Mouse (Mus musculus) spleen, adult 2 months (tissue): ENCODE data around the gene Samd13.

Source experiments
- CTCF ChIP-seq: fragments of 200-500 bp; IDR thresholded peaks from 2 replicates; pipeline ENCODE4 v1.5.1; 2011; ENCODE audit warnings: mild to moderate bottlenecking, inconsistent platforms; ENCODE audit not compliant: insufficient read depth, insufficient read length, insufficient replicate concordance; ENCODE audit errors: extremely low read depth
- POLR2A ChIP-seq: fragments of 200-500 bp; IDR thresholded peaks from 2 replicates; pipeline ENCODE4 v1.6.1; 2011; ENCODE audit warnings: low read depth, low read length, inconsistent platforms

DNA sequence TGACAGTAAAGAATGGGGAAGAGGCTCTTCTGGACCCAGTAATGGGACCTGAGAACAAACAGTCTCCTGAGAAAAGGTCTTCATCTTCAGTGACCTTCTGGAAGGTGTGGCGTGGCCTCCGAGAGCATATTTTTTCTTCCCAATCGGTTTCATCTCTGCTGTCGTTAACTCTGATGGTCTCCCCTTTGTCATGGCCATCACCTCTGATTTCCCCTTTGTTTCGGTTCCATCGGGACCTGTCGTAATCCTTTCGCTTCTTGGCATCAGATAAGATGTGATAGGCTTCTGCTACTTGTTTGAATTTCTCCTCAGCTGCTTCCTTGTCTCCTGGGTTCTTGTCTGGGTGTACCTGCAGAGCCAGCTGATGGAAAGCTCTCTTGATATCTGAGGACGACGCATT, 34.7 kb downstream of the Samd13 start:
- TF ChIP-seq POLR2A (no peak), CTCF (no peak)
